Mouse (Mus musculus) spleen, postnatal 10 days (tissue): Measurements from ENCODE around the gene Fsip1.

Source experiments
- DNase-seq, 2 experiments: peaks; one replicate each; pipeline ENCODE4 v3.0.0; 2021 to 2022; ENCODE audit warnings: low spot score in 2 of 2

Fsip1 gene

GRCm38 (mm10) chr2:118125211-118125939 lies 131.4 kb downstream of the Fsip1 start:
- DNase-seq = no peak

GRCm38 (mm10) chr2:118124437-118124836 lies 132.3 kb downstream of the Fsip1 start:
- DNase-seq = no peak

- DNase-seq = no peak
Observed at GRCm38 (mm10) chr2:118123743-118124142, 133.0 kb downstream of the Fsip1 start.

- no peak for DNase-seq
Observed at GRCm38 (mm10) chr2:118122291-118122690, 134.5 kb downstream of the Fsip1 start.

GRCm38 (mm10) chr2:118120751-118121150 lies 136.0 kb downstream of the Fsip1 start:
- DNase-seq = no peak

GRCm38 (mm10) chr2:118120095-118120494 lies 136.7 kb downstream of the Fsip1 start:
- DNase-seq = no peak

GRCm38 (mm10) chr2:118119684-118120083 lies 137.1 kb downstream of the Fsip1 start:
- DNase-seq = no peak

- DNase-seq = no peak
Observed at GRCm38 (mm10) chr2:118118515-118118914, 138.3 kb downstream of the Fsip1 start.

GRCm38 (mm10) chr2:118118045-118118444 lies 138.7 kb downstream of the Fsip1 start:
- DNase-seq = no peak

GRCm38 (mm10) chr2:118117401-118117800 lies 139.4 kb downstream of the Fsip1 start:
- no peak for DNase-seq

- no peak for DNase-seq
Observed at GRCm38 (mm10) chr2:118116754-118117290, 139.9 kb downstream of the Fsip1 start.

GRCm38 (mm10) chr2:118116180-118116579 lies 140.6 kb downstream of the Fsip1 start:
- DNase-seq = no peak

- DNase-seq = no peak
Observed at GRCm38 (mm10) chr2:118115647-118116046, 141.1 kb downstream of the Fsip1 start.

- no peak for DNase-seq
Observed at GRCm38 (mm10) chr2:118114671-118115070, 142.1 kb downstream of the Fsip1 start.

GRCm38 (mm10) chr2:118113808-118114524 lies 142.8 kb downstream of the Fsip1 start:
- DNase-seq = peak in 1 of 2 experiments; percentile 28

- no peak for DNase-seq
Observed at GRCm38 (mm10) chr2:118112846-118113479, 143.8 kb downstream of the Fsip1 start.

- DNase-seq = no peak
Observed at GRCm38 (mm10) chr2:118112438-118112837, 144.3 kb downstream of the Fsip1 start.

- DNase-seq = peak; percentile 17 to 49
Observed at GRCm38 (mm10) chr2:118111488-118112131, 145.2 kb downstream of the Fsip1 start, which contains the start of gene Thbs1. TSS of gene Thbs1 (plus strand) at chr2:118111876.

- DNase-seq = peak; percentile 59 to 80
Observed at GRCm38 (mm10) chr2:118111116-118111487, 145.7 kb downstream of the Fsip1 start.

GRCm38 (mm10) chr2:118110225-118110915 lies 146.4 kb downstream of the Fsip1 start:
- DNase-seq = no peak

- no peak for DNase-seq
Observed at GRCm38 (mm10) chr2:118102169-118102568, 154.6 kb downstream of the Fsip1 start.
